Comparison of ENCODE assay signal across 21 mouse cellular contexts in genomic region chr9:113762389-113762788, GRCm38 (mm10).
"Had no signal": no experiment of that assay in that cellular context is flagged by ENCODE, and none has a peak within 500 bp of the region (broad histone marks: within the 10 kb centered on the region; RNA-seq: fewer than 3 reads in every experiment).

No protein-coding gene starts in this region.

- DNase-seq: kidney, adult 8-10 months; kidney, postnatal 4 days; left cerebral cortex, postnatal 4 days; liver, postnatal 0 days; lung, embryonic 14.5 days; midbrain, embryonic 14.5 days; right cerebral cortex, adult 18-20 months; right cerebral cortex, postnatal 14 days; right cerebral cortex, postnatal 4 days; thymus, adult 2 months; thymus, postnatal 14 days had no signal

- H3K4me2 ChIP-seq: limb, embryonic 12.5 days; limb, embryonic 15.5 days; liver, embryonic 11.5 days; lung, embryonic 14.5 days; midbrain, embryonic 11.5 days; neural tube, embryonic 12.5 days; neural tube, embryonic 15.5 days had no signal

- H3K27me3 ChIP-seq: limb, embryonic 12.5 days; limb, embryonic 15.5 days; neural tube, embryonic 12.5 days; neural tube, embryonic 15.5 days had no signal

- H3K9me3 ChIP-seq: limb, embryonic 15.5 days; neural tube, embryonic 12.5 days; neural tube, embryonic 15.5 days had no signal

- H3K4me3 ChIP-seq: limb, embryonic 12.5 days; limb, embryonic 15.5 days; neural tube, embryonic 12.5 days; neural tube, embryonic 15.5 days had no signal

- H3K27ac ChIP-seq: limb, embryonic 12.5 days; limb, embryonic 15.5 days; liver, embryonic 14.5 days; macrophage; neural tube, embryonic 12.5 days; neural tube, embryonic 15.5 days; stomach, postnatal 0 days had no signal

- H3K9ac ChIP-seq: limb, embryonic 12.5 days; limb, embryonic 15.5 days; liver, embryonic 14.5 days; liver, postnatal 0 days; lung, embryonic 14.5 days; neural tube, embryonic 12.5 days; neural tube, embryonic 15.5 days had no signal

- ATAC-seq: liver, postnatal 0 days; lung, postnatal 0 days had no signal

- H3K36me3 ChIP-seq: neural tube, embryonic 15.5 days had no signal

- H3K4me1 ChIP-seq: limb, embryonic 12.5 days; limb, embryonic 15.5 days; neural tube, embryonic 12.5 days; neural tube, embryonic 15.5 days had no signal
